Mouse (Mus musculus) macrophage (primary cell): ENCODE measurements around the gene Arl15. TPM values are rescaled to one million over a fixed set of nuclear protein-coding genes. Genes with fewer than 3 reads are reported as not detected.
"Not testable (repeated sequence)": the region's sequence is repeated elsewhere in the genome, so short reads cannot be mapped to it uniquely, and the experiment has no call there.

ENCODE experiments used
- H3K27ac ChIP-seq: fragments of 350-480 bp; formaldehyde crosslinking; 2 replicates; pipeline ENCODE4 v1.9.0; 2021
- H3K36me3 ChIP-seq: fragments of 350-480 bp; formaldehyde crosslinking; 2 replicates; pipeline ENCODE4 v1.9.0; 2021; ENCODE audit errors: inconsistent target
- H3K4me3 ChIP-seq: fragments of 350-480 bp; formaldehyde crosslinking; 2 replicates; pipeline ENCODE4 v1.9.0; 2021; ENCODE audit errors: inconsistent target
- H3K79me2 ChIP-seq: fragments of 350-480 bp; formaldehyde crosslinking; 2 replicates; pipeline ENCODE4 v1.9.0; 2021; ENCODE audit errors: inconsistent target
- WGBS: methylation state at CpG from one replicate; pipeline ENCODE4 v1.1.7; 2026; ENCODE audit warnings: inconsistent platforms; ENCODE audit not compliant: missing documents; 5-methylcytosine and 5-hydroxymethylcytosine counted together
- polyA plus RNA-seq: library from polyadenylated mRNA; stranded (reverse); fragments of 250-400 nt; gene quantifications from 3 replicates; pipeline ENCODE4 v1.2.4, GENCODE M21; 2018; ENCODE audit warnings: inconsistent platforms

Gene Arl15
- polyA plus RNA-seq, 1 experiment from 2014 or later = 8.3 TPM

- H3K36me3 ChIP-seq = no peaks in the 10 kb centered on the region
- WGBS = 100% methylated on average over 5 of the region's 5 CpGs
- no peak overlapping the region for H3K4me3 ChIP-seq
- no peaks in the 10 kb centered on the region for H3K79me2 ChIP-seq
- no peak overlapping the region for H3K27ac ChIP-seq
These were observed 8.5 kb upstream of the Arl15 start for GRCm38 (mm10) chr13:113785803-113786202.

GRCm38 (mm10) chr13:113787136-113787535 is 7.2 kb upstream of the Arl15 start:
- H3K79me2 ChIP-seq = no peaks in the 10 kb centered on the region
- WGBS = 96% methylated on average over 8 of the region's 8 CpGs
- H3K4me3 ChIP-seq = no peak overlapping the region
- H3K27ac ChIP-seq = no peak overlapping the region
- H3K36me3 ChIP-seq = no peaks in the 10 kb centered on the region

- not testable (repeated sequence) for H3K36me3 ChIP-seq, H3K4me3 ChIP-seq, H3K79me2 ChIP-seq, H3K27ac ChIP-seq
- WGBS = 83% methylated on average over 1 of the region's 3 CpGs
These were observed 4.3 kb upstream of the Arl15 start for GRCm38 (mm10) chr13:113790016-113790415.

GRCm38 (mm10) chr13:113793637-113794036 is 668 bp upstream of the Arl15 start:
- H3K36me3 ChIP-seq = no peaks in the 10 kb centered on the region
- peaks cover 16% of the 10 kb centered on the region for H3K79me2 ChIP-seq
- peak overlapping the region; percentile 58 for H3K4me3 ChIP-seq
- 53% methylated on average over 2 of the region's 9 CpGs for WGBS
- H3K27ac ChIP-seq = peak overlapping the region; percentile 64

GRCm38 (mm10) chr13:113794705-113795655 is 675 bp downstream of the Arl15 start:
- peak overlapping the region; percentile 58 for H3K4me3 ChIP-seq
- peak overlapping the region; percentile 32 for H3K27ac ChIP-seq
- peaks cover 16% of the 10 kb centered on the region for H3K79me2 ChIP-seq
- WGBS = 3% methylated on average over 51 of the region's 52 CpGs
- no peaks in the 10 kb centered on the region for H3K36me3 ChIP-seq

GRCm38 (mm10) chr13:113797378-113797777 is 3.1 kb downstream of the Arl15 start:
- Histone ChIP-seq H3K79me2 (peaks cover 29% of the 10 kb centered on the region), H3K4me3 (no peak overlapping the region)
- 92% methylated on average over 6 of the region's 6 CpGs for whole genome bisulfite sequencing

GRCm38 (mm10) chr13:113799361-113799760 is 5.1 kb downstream of the Arl15 start:
- H3K27ac ChIP-seq = no peak overlapping the region
- no peak overlapping the region for H3K4me3 ChIP-seq
- peaks cover 29% of the 10 kb centered on the region for H3K79me2 ChIP-seq
- WGBS = 91% methylated on average over 4 of the region's 4 CpGs
- no peaks in the 10 kb centered on the region for H3K36me3 ChIP-seq

More at GRCm38 (mm10) chr13:113797378-113797777, 3.1 kb downstream of the Arl15 start:
- Histone ChIP-seq H3K36me3 (no peaks in the 10 kb centered on the region), H3K27ac (no peak overlapping the region)

GRCm38 (mm10) chr13:113800246-113800645 is 5.9 kb downstream of the Arl15 start:
- Histone ChIP-seq H3K4me3 (no peak overlapping the region), H3K27ac (no peak overlapping the region), H3K79me2 (peaks cover 28% of the 10 kb centered on the region), H3K36me3 (no peaks in the 10 kb centered on the region)
- WGBS = 17% methylated on average over 4 of the region's 4 CpGs

GRCm38 (mm10) chr13:113802571-113802970 is 8.3 kb downstream of the Arl15 start:
- peaks cover 13% of the 10 kb centered on the region; the same call in 1 of the 2 replicates for H3K79me2 ChIP-seq
- H3K36me3 ChIP-seq = no peaks in the 10 kb centered on the region
- 93% methylated on average over 9 of the region's 9 CpGs for WGBS
- no peak overlapping the region for H3K27ac ChIP-seq
- no peak overlapping the region for H3K4me3 ChIP-seq

- WGBS = 92% methylated on average over 2 of the region's 2 CpGs
- Histone ChIP-seq H3K79me2 (no peaks in the 10 kb centered on the region; the same call in 1 of the 2 replicates), H3K36me3 (no peaks in the 10 kb centered on the region), H3K27ac (no peak overlapping the region), H3K4me3 (no peak overlapping the region)
These were observed 16.8 kb downstream of the Arl15 start for GRCm38 (mm10) chr13:113811141-113811540.

GRCm38 (mm10) chr13:113811910-113812592 is 17.7 kb downstream of the Arl15 start:
- H3K79me2 ChIP-seq = no peaks in the 10 kb centered on the region; the same call in 1 of the 2 replicates
- no peak overlapping the region for H3K27ac ChIP-seq
- WGBS = 54% methylated on average over 9 of the region's 9 CpGs
- H3K4me3 ChIP-seq = no peak overlapping the region
- no peaks in the 10 kb centered on the region for H3K36me3 ChIP-seq

- Histone ChIP-seq H3K79me2 (no peaks in the 10 kb centered on the region; the same call in 1 of the 2 replicates), H3K27ac (no peak overlapping the region)
- WGBS = 23% methylated on average over 4 of the region's 6 CpGs
These were observed 18.3 kb downstream of the Arl15 start for GRCm38 (mm10) chr13:113812593-113812975.

GRCm38 (mm10) chr13:113814121-113814520 is 19.8 kb downstream of the Arl15 start:
- WGBS = 89% methylated on average over 8 of the region's 8 CpGs

More at GRCm38 (mm10) chr13:113812593-113812975, 18.3 kb downstream of the Arl15 start:
- H3K36me3 ChIP-seq = no peaks in the 10 kb centered on the region
- no peak overlapping the region for H3K4me3 ChIP-seq

GRCm38 (mm10) chr13:113815697-113816420 is 21.6 kb downstream of the Arl15 start:
- Histone ChIP-seq H3K79me2 (no peaks in the 10 kb centered on the region; the same call in 1 of the 2 replicates), H3K27ac (no peak overlapping the region), H3K4me3 (no peak overlapping the region), H3K36me3 (no peaks in the 10 kb centered on the region)
- WGBS = 93% methylated on average over 13 of the region's 15 CpGs

More at GRCm38 (mm10) chr13:113814121-113814520, 19.8 kb downstream of the Arl15 start:
- no peak overlapping the region for H3K27ac ChIP-seq
- H3K79me2 ChIP-seq = no peaks in the 10 kb centered on the region; the same call in 1 of the 2 replicates
- no peak overlapping the region for H3K4me3 ChIP-seq
- no peaks in the 10 kb centered on the region for H3K36me3 ChIP-seq
